Comparison of ENCODE assay signal across 22 mouse cellular contexts in the genomic region with DNA sequence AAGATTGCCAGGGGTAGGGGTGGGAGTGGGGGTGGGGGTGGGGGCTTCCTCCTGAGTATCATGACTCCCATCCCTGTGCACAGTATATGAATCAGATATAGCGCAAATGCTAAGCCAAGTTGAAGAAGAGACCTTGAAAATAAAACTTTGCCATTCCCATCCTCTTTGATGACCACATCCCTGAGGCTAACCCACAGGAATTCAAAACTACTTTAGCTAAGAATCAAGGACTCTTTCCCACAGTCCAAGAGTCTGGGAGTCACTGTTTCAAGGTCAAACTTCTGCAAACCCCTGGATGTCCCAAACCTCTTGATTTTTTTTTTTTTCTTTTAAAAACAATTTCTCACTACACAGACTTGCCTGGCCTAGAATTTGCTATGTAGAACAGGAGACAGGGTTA. TPM values are rescaled to one million over a fixed set of nuclear protein-coding genes. Genes with fewer than 3 reads are reported as not detected.
A peak's percentile ranks its signal among the peaks of the same experiment; 100 is the strongest.
DNase-seq lines count a peak whose midpoint lies in the region; ATAC-seq and TF ChIP-seq lines count a peak whose summit lies in the region.
"Had no signal": no experiment of that assay in that cellular context is flagged by ENCODE, and none has a peak within 500 bp of the region (broad histone marks: within the 10 kb centered on the region; RNA-seq: fewer than 3 reads in every experiment).

No protein-coding gene starts in this region.

- no peak overlapping the region for H3K4me2 ChIP-seq in embryonic facial prominence, embryonic 13.5 days
- H3K4me2 ChIP-seq: forebrain, embryonic 12.5 days had no signal

- CTCF ChIA-PET in Patski (lab: Charles Lee), result interaction anchor here (0.7 kb wide), 1 partner anchor 8 kb away, joined by 3 read pairs; no protein-coding TSS in a partner anchor

- 0 out of 2 replicates have a peak, but pooled peaks have one; percentile 26 for ATAC-seq in embryonic facial prominence, embryonic 13.5 days (ENCODE audit: insufficient number of reproducible peaks, insufficient read depth, low FRiP score, low TSS enrichment, low read depth)
- ATAC-seq in Patski, result peak; percentile 90
- no peak for ATAC-seq in megakaryocyte-erythroid progenitor cell, adult 5-6 weeks (replicated peaks; ENCODE audit: low FRiP score, low TSS enrichment, poor library complexity, severe bottlenecking)
- ATAC-seq: CD4-positive, CD25-positive, alpha-beta regulatory T cell, adult 4 months; forebrain, embryonic 14.5 days; forebrain, embryonic 16.5 days had no signal

- POLR2A ChIA-PET in Patski (lab: Charles Lee), result interaction anchor here (1.1 kb wide), 1 partner anchor 40 kb away, joined by 4 read pairs; no protein-coding TSS in a partner anchor

- H3K27ac ChIP-seq in embryonic facial prominence, embryonic 13.5 days, result no peak overlapping the region
- no peak overlapping the region for H3K27ac ChIP-seq in embryonic facial prominence, embryonic 10.5 days (replicated peaks)
- H3K27ac ChIP-seq: forebrain, embryonic 10.5 days; forebrain, embryonic 12.5 days had no signal

- no peaks in the 10 kb centered on the region for H3K9me3 ChIP-seq in embryonic facial prominence, embryonic 13.5 days
- H3K9me3 ChIP-seq in embryonic facial prominence, embryonic 10.5 days, result no peaks in the 10 kb centered on the region
- H3K9me3 ChIP-seq: forebrain, embryonic 10.5 days; forebrain, embryonic 12.5 days; G1E had no signal

- DNase-seq in embryonic facial prominence, embryonic 10.5 days (ENCODE audit: low spot score), result no peak
- peak; percentile 23 for DNase-seq in 3134 (ENCODE audit: extremely low read depth, insufficient read length, low spot score)
- peak; percentile 55 for DNase-seq in Patski (ENCODE audit: low read depth, low spot score)
- DNase-seq in spleen, adult 12 weeks (ENCODE audit: low spot score), result no peak
- DNase-seq: adrenal gland, adult 2 months; adrenal gland, postnatal 10 days; adrenal gland, postnatal 25 days; B cell, adult 2 months; cerebellum, adult 11 months; cerebellum, adult 18-20 months; cerebellum, adult 8-10 months; cerebellum, postnatal 10 days; cerebellum, postnatal 25 days had no signal

- no peaks in the 10 kb centered on the region for H3K36me3 ChIP-seq in embryonic facial prominence, embryonic 13.5 days
- H3K36me3 ChIP-seq in embryonic facial prominence, embryonic 10.5 days (replicated peaks), result no peaks in the 10 kb centered on the region
- H3K36me3 ChIP-seq: forebrain, embryonic 10.5 days; forebrain, embryonic 12.5 days; G1E had no signal

- in situ Hi-C loops in Patski (cut with MboI; ENCODE audit: low pct_unique_long_range_greater_than_20kb), result no loop called here

- no peaks in the 10 kb centered on the region for H3K27me3 ChIP-seq in embryonic facial prominence, embryonic 13.5 days
- 0 out of 2 replicates have a peak, but pooled peaks cover 3% of the 10 kb centered on the region for H3K27me3 ChIP-seq in embryonic facial prominence, embryonic 10.5 days (replicated peaks; ENCODE audit: low read depth, poor library complexity, severe bottlenecking)
- H3K27me3 ChIP-seq in Patski, result no peaks in the 10 kb centered on the region
- H3K27me3 ChIP-seq: CH12.LX; forebrain, embryonic 12.5 days had no signal

- no peak for TF ChIP-seq CTCF in Patski (IDR thresholded peaks at IDR 0.05)

- no peak overlapping the region for H3K9ac ChIP-seq in embryonic facial prominence, embryonic 13.5 days
- H3K9ac ChIP-seq: forebrain, embryonic 12.5 days had no signal

- H3K4me3 ChIP-seq in embryonic facial prominence, embryonic 13.5 days, result no peak overlapping the region
- H3K4me3 ChIP-seq in embryonic facial prominence, embryonic 10.5 days, result no peak overlapping the region
- H3K4me3 ChIP-seq: forebrain, embryonic 10.5 days; forebrain, embryonic 12.5 days had no signal

- WGBS in embryonic facial prominence, embryonic 13.5 days, result 83% methylated on average over 1 of the region's 1 CpGs
- 94% methylated on average over 1 of the region's 1 CpGs for WGBS in embryonic facial prominence, embryonic 10.5 days

- no peaks in the 10 kb centered on the region for H3K4me1 ChIP-seq in embryonic facial prominence, embryonic 13.5 days
- no peaks in the 10 kb centered on the region for H3K4me1 ChIP-seq in embryonic facial prominence, embryonic 10.5 days
- H3K4me1 ChIP-seq: forebrain, embryonic 10.5 days; forebrain, embryonic 12.5 days had no signal

RNA-seq across cellular contexts. Expression of gene Slc23a2, which starts 18.7 kb away (rescaled TPM):
- 14.8 and 17.1 TPM in 2 replicates for polyA plus RNA-seq in embryonic facial prominence, embryonic 13.5 days (2015; fragmentation: Nextera tagmentation; extraction: Ambion mirVana)
- 8.8 and 8.9 TPM in 2 replicates for polyA plus RNA-seq in embryonic facial prominence, embryonic 10.5 days (2016; fragmentation: Nextera tagmentation; extraction: Ambion mirVana)
- 19.7 TPM for polyA plus RNA-seq in Patski (2021)
- total RNA-seq in megakaryocyte-erythroid progenitor cell, adult 5-6 weeks (2014; fragmentation: Nextera tagmentation), result 7.1 and 9.3 TPM in 2 replicates
- 5.5 and 7.3 TPM in 2 replicates for total RNA-seq in megakaryocyte-erythroid progenitor cell, adult 5-6 weeks (2017)

Comparison
In these comparisons a context has a peak if more than half of its experiments do, and no peak if none do; other contexts are left out.
1. DNase-seq: peak in 3134 (single experiment) and Patski (single experiment); none in embryonic facial prominence, embryonic 10.5 days (single experiment) and spleen, adult 12 weeks (single experiment).